ENCODE assay signal across 18 mouse cellular contexts in genomic region chr1:5297627-5298026, GRCm38 (mm10).
"Had no signal": no experiment of that assay in that cellular context is flagged by ENCODE, and none has a peak within 500 bp of the region (broad histone marks: within the 10 kb centered on the region; RNA-seq: fewer than 3 reads in every experiment).

No protein-coding gene starts in this region.

- H3K9me3 ChIP-seq: lung, embryonic 15.5 days; megakaryocyte, embryonic 14.5 days; midbrain, embryonic 13.5 days; midbrain, embryonic 15.5 days; neural tube, embryonic 12.5 days; stomach, embryonic 15.5 days had no signal

- ATAC-seq: liver, postnatal 0 days; lung, postnatal 0 days; midbrain, embryonic 13.5 days; midbrain, embryonic 15.5 days had no signal

- H3K4me2 ChIP-seq: lung, embryonic 15.5 days; midbrain, embryonic 11.5 days; midbrain, embryonic 13.5 days; midbrain, embryonic 15.5 days; neural tube, embryonic 12.5 days; stomach, embryonic 15.5 days had no signal

- H3K27me3 ChIP-seq: lung, embryonic 15.5 days; megakaryocyte, embryonic 14.5 days; midbrain, embryonic 13.5 days; midbrain, embryonic 15.5 days; neural tube, embryonic 12.5 days; stomach, embryonic 15.5 days had no signal

- H3K27ac ChIP-seq: lung, embryonic 15.5 days; macrophage; midbrain, embryonic 13.5 days; midbrain, embryonic 15.5 days; neural tube, embryonic 12.5 days; stomach, embryonic 15.5 days; stomach, postnatal 0 days had no signal

- H3K4me1 ChIP-seq: lung, embryonic 15.5 days; megakaryocyte, embryonic 14.5 days; midbrain, embryonic 13.5 days; midbrain, embryonic 15.5 days; neural tube, embryonic 12.5 days; stomach, embryonic 15.5 days had no signal

- DNase-seq: liver, postnatal 0 days; lung, adult 2 months; lung, postnatal 14 days; lung, postnatal 36 days; right cerebral cortex, postnatal 25 days; thymus, adult 18-20 months; thymus, postnatal 14 days; thymus, postnatal 36 days had no signal

- H3K9ac ChIP-seq: liver, postnatal 0 days; lung, embryonic 15.5 days; midbrain, embryonic 13.5 days; midbrain, embryonic 15.5 days; neural tube, embryonic 12.5 days; stomach, embryonic 15.5 days had no signal

- H3K36me3 ChIP-seq: lung, embryonic 15.5 days; midbrain, embryonic 13.5 days; midbrain, embryonic 15.5 days; neural tube, embryonic 12.5 days; stomach, embryonic 15.5 days had no signal

- H3K4me3 ChIP-seq: lung, embryonic 15.5 days; megakaryocyte, embryonic 14.5 days; midbrain, embryonic 13.5 days; midbrain, embryonic 15.5 days; neural tube, embryonic 12.5 days; stomach, embryonic 15.5 days had no signal
